Mouse (Mus musculus): ENCODE measurements at regions not wholly inside any gene's neighbourhood (a gene's known extent, or its start where the extent isn't known, plus 50 kb on each side); places are given as distances from the start of the nearest gene placed in this dataset.

DNA sequence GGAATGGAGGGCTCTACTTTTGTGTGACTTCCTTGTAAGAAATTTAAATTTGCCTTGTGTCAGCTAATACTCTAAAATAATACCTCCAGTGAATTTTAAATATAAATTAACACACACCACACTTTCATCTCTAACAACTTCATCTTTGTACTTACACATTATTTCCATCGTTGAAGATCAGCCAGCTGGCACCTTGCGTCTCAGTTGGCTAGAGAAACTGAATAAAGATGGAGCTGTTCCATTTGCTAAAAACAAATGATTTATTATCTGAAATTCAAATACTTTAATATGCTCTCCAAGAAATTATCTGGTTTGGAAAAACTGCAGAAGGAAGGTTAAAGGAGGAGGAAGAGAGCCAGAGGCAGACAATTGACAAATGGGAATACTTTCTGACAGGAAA is 122.0 kb upstream of the Gm11096 start:
- H3K9me3 ChIP-seq (ENCODE audit: control insufficient read depth, insufficient read depth, low read depth, low read length) = no peaks in the 10 kb centered on the region
- H3K36me3 ChIP-seq (ENCODE audit: control insufficient read depth, insufficient read depth, low read length, poor library complexity, severe bottlenecking) = no peaks in the 10 kb centered on the region
- DNase-seq (ENCODE audit: low read depth, low spot score) = no peak
- TF ChIP-seq MAFK (IDR thresholded peaks at IDR 0.05; ENCODE audit: insufficient read depth, low read depth, low read length) (no peak), HCFC1 (IDR thresholded peaks at IDR 0.05; ENCODE audit: borderline replicate concordance, insufficient read depth, low read length) (no peak), ZC3H11A (IDR thresholded peaks at IDR 0.05; ENCODE audit: borderline replicate concordance, low read depth, low read length) (no peak)
- in situ Hi-C loops (cut with MboI; ENCODE audit: low sequenced_read_pairs in 2 of 2, unreplicated experiment in 2 of 2) = no loop called here
- no peak overlapping the region for H3K4me3 ChIP-seq (ENCODE audit: insufficient read depth in 1 of 2, low read depth in 1 of 2, low read length in 2 of 2, poor library complexity in 1 of 2, severe bottlenecking in 1 of 2)
- no peaks in the 10 kb centered on the region for H3K4me1 ChIP-seq (ENCODE audit: control insufficient read depth in 2 of 2, insufficient read depth in 2 of 2, low read length in 2 of 2, poor library complexity in 1 of 2)
- no peak overlapping the region for H3K27ac ChIP-seq (ENCODE audit: insufficient read depth, low read depth, low read length, poor library complexity, severe bottlenecking)
- no peak overlapping the region for H3K9ac ChIP-seq (ENCODE audit: insufficient read depth, low read depth, low read length, poor library complexity, severe bottlenecking)

- no peak overlapping the region for H3K4me3 ChIP-seq (ENCODE audit: insufficient read depth in 1 of 2, low read depth in 1 of 2, low read length in 2 of 2, poor library complexity in 1 of 2, severe bottlenecking in 1 of 2)
- H3K36me3 ChIP-seq (ENCODE audit: control insufficient read depth, insufficient read depth, low read length, poor library complexity, severe bottlenecking) = no peaks in the 10 kb centered on the region
- H3K27ac ChIP-seq (ENCODE audit: insufficient read depth, low read depth, low read length, poor library complexity, severe bottlenecking) = no peak overlapping the region
- in situ Hi-C loops (cut with MboI; ENCODE audit: low sequenced_read_pairs in 2 of 2, unreplicated experiment in 2 of 2) = no loop called here
- no peak overlapping the region for H3K9ac ChIP-seq (ENCODE audit: insufficient read depth, low read depth, low read length, poor library complexity, severe bottlenecking)
- no peaks in the 10 kb centered on the region for H3K4me1 ChIP-seq (ENCODE audit: control insufficient read depth in 2 of 2, insufficient read depth in 2 of 2, low read length in 2 of 2, poor library complexity in 1 of 2)
- no peak for DNase-seq (ENCODE audit: low read depth, low spot score)
- TF ChIP-seq MAFK (IDR thresholded peaks at IDR 0.05; ENCODE audit: insufficient read depth, low read depth, low read length) (no peak), CHD2 (IDR thresholded peaks at IDR 0.05; ENCODE audit: low read depth, low read length) (no peak), ZC3H11A (IDR thresholded peaks at IDR 0.05; ENCODE audit: borderline replicate concordance, low read depth, low read length) (no peak)
- H3K9me3 ChIP-seq (ENCODE audit: control insufficient read depth, insufficient read depth, low read depth, low read length) = no peaks in the 10 kb centered on the region
Observed at GRCm38 (mm10) chr17:81316655-81317054, 124.9 kb upstream of the Gm11096 start.

DNA sequence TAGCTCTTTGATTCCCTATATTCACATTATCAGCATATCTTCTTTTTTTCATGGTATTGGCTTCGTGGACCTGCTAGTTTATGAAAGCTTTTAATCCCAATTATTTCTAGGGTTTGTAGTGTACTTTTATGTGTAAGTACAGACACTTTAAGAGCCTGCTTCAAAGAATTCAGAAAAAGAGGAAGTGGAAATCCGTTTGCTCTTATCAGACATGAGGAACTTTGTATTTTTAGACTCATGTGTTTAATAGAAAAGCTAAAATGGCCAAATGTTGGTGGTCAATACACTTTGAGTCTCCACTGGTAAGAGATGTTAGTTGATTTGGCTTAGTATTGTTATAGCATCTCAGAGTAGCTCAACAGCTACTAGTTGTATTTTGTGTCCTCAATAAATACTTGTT is 135.7 kb upstream of the Gm11096 start:
- TF ChIP-seq MAFK (IDR thresholded peaks at IDR 0.05; ENCODE audit: insufficient read depth, low read depth, low read length) = no peak
- no peak for TF ChIP-seq HCFC1 (IDR thresholded peaks at IDR 0.05; ENCODE audit: borderline replicate concordance, insufficient read depth, low read length)
- TF ChIP-seq CHD2 (IDR thresholded peaks at IDR 0.05; ENCODE audit: low read depth, low read length) = no peak
- TF ChIP-seq ZNF384 (IDR thresholded peaks at IDR 0.05; ENCODE audit: low read depth, low read length) = no peak
- TF ChIP-seq ZC3H11A (IDR thresholded peaks at IDR 0.05; ENCODE audit: borderline replicate concordance, low read depth, low read length) = no peak
- Histone ChIP-seq H3K9me3 (ENCODE audit: control insufficient read depth, insufficient read depth, low read depth, low read length) (no peaks in the 10 kb centered on the region), H3K4me1 (ENCODE audit: control insufficient read depth in 2 of 2, insufficient read depth in 2 of 2, low read length in 2 of 2, poor library complexity in 1 of 2) (no peaks in the 10 kb centered on the region), H3K4me3 (ENCODE audit: insufficient read depth in 1 of 2, low read depth in 1 of 2, low read length in 2 of 2, poor library complexity in 1 of 2, severe bottlenecking in 1 of 2) (no peak overlapping the region), H3K9ac (ENCODE audit: insufficient read depth, low read depth, low read length, poor library complexity, severe bottlenecking) (no peak overlapping the region), H3K27ac (ENCODE audit: insufficient read depth, low read depth, low read length, poor library complexity, severe bottlenecking) (no peak overlapping the region), H3K36me3 (ENCODE audit: control insufficient read depth, insufficient read depth, low read length, poor library complexity, severe bottlenecking) (no peaks in the 10 kb centered on the region)
- in situ Hi-C loops (cut with MboI; ENCODE audit: low sequenced_read_pairs in 2 of 2, unreplicated experiment in 2 of 2) = no loop called here
- DNase-seq (ENCODE audit: low read depth, low spot score) = no peak

GRCm38 (mm10) chr17:81304574-81304973 is 137.0 kb upstream of the Gm11096 start:
- Histone ChIP-seq H3K36me3 (ENCODE audit: control insufficient read depth, insufficient read depth, low read length, poor library complexity, severe bottlenecking) (no peaks in the 10 kb centered on the region), H3K4me1 (ENCODE audit: control insufficient read depth in 2 of 2, insufficient read depth in 2 of 2, low read length in 2 of 2, poor library complexity in 1 of 2) (no peaks in the 10 kb centered on the region), H3K27ac (ENCODE audit: insufficient read depth, low read depth, low read length, poor library complexity, severe bottlenecking) (no peak overlapping the region), H3K4me3 (ENCODE audit: insufficient read depth in 1 of 2, low read depth in 1 of 2, low read length in 2 of 2, poor library complexity in 1 of 2, severe bottlenecking in 1 of 2) (no peak overlapping the region), H3K9ac (ENCODE audit: insufficient read depth, low read depth, low read length, poor library complexity, severe bottlenecking) (no peak overlapping the region), H3K9me3 (ENCODE audit: control insufficient read depth, insufficient read depth, low read depth, low read length) (no peaks in the 10 kb centered on the region)
- no peak for DNase-seq (ENCODE audit: low read depth, low spot score)
- TF ChIP-seq HCFC1 (IDR thresholded peaks at IDR 0.05; ENCODE audit: borderline replicate concordance, insufficient read depth, low read length) (no peak), CHD2 (IDR thresholded peaks at IDR 0.05; ENCODE audit: low read depth, low read length) (no peak), ZC3H11A (IDR thresholded peaks at IDR 0.05; ENCODE audit: borderline replicate concordance, low read depth, low read length) (no peak), ZNF384 (IDR thresholded peaks at IDR 0.05; ENCODE audit: low read depth, low read length) (no peak), MAFK (IDR thresholded peaks at IDR 0.05; ENCODE audit: insufficient read depth, low read depth, low read length) (no peak)
- in situ Hi-C loops (cut with MboI; ENCODE audit: low sequenced_read_pairs in 2 of 2, unreplicated experiment in 2 of 2) = no loop called here

DNA sequence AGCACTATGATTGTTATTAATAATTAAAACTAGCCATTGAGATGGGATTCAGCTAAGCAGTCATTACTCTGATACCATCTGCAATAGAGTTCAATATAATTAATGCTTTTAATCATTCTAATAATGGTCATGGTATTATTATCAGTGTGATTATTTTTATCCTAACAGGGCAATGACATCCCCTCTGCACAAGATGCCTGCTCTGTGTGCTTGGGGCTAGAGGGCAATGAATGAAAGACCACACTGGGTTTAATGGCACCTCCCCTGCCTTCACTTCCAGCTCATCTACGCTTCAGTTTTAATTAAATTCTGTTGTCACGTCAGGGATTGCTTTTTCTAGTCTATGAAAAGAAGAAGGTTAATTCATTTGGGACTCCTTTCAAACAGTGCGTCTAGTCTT is 139.1 kb upstream of the Gm11096 start:
- no peaks in the 10 kb centered on the region for H3K9me3 ChIP-seq (ENCODE audit: control insufficient read depth, insufficient read depth, low read depth, low read length)
- H3K4me1 ChIP-seq (ENCODE audit: control insufficient read depth in 2 of 2, insufficient read depth in 2 of 2, low read length in 2 of 2, poor library complexity in 1 of 2) = no peaks in the 10 kb centered on the region
- in situ Hi-C loops (cut with MboI; ENCODE audit: low sequenced_read_pairs in 2 of 2, unreplicated experiment in 2 of 2) = no loop called here
- no peak overlapping the region for H3K27ac ChIP-seq (ENCODE audit: insufficient read depth, low read depth, low read length, poor library complexity, severe bottlenecking)
- no peaks in the 10 kb centered on the region for H3K36me3 ChIP-seq (ENCODE audit: control insufficient read depth, insufficient read depth, low read length, poor library complexity, severe bottlenecking)
- TF ChIP-seq CHD2 (IDR thresholded peaks at IDR 0.05; ENCODE audit: low read depth, low read length) = no peak
- TF ChIP-seq ZC3H11A (IDR thresholded peaks at IDR 0.05; ENCODE audit: borderline replicate concordance, low read depth, low read length) = no peak
- TF ChIP-seq HCFC1 (IDR thresholded peaks at IDR 0.05; ENCODE audit: borderline replicate concordance, insufficient read depth, low read length) = no peak
- TF ChIP-seq MAFK (IDR thresholded peaks at IDR 0.05; ENCODE audit: insufficient read depth, low read depth, low read length) = no peak
- no peak for TF ChIP-seq ZNF384 (IDR thresholded peaks at IDR 0.05; ENCODE audit: low read depth, low read length)
- H3K4me3 ChIP-seq (ENCODE audit: insufficient read depth in 1 of 2, low read depth in 1 of 2, low read length in 2 of 2, poor library complexity in 1 of 2, severe bottlenecking in 1 of 2) = no peak overlapping the region
- H3K9ac ChIP-seq (ENCODE audit: insufficient read depth, low read depth, low read length, poor library complexity, severe bottlenecking) = no peak overlapping the region
- no peak for DNase-seq (ENCODE audit: low read depth, low spot score)

Measured in ES-E14 (cell line).